Mouse (Mus musculus) layer of hippocampus, adult 8-10 months (tissue): ENCODE measurements around the gene Anp32a. TPM values are rescaled to one million over a fixed set of nuclear protein-coding genes. Genes with fewer than 3 reads are reported as not detected.
A peak's percentile ranks its signal among the peaks of the same experiment; 100 is the strongest.

Source experiments
- DNase-seq, 2 experiments: peaks; one replicate each; pipeline ENCODE4 v3.0.0; 2022; ENCODE audit warnings: low spot score in 2 of 2
- total RNA-seq, 4 experiments: library from RNA; stranded (reverse); gene quantifications; 2 replicates each; pipeline ENCODE4 v1.2.4; 2022

Anp32a gene
- 100 to 1,000 TPM; 303 to 406 (median 351) TPM for total RNA-seq

- peak; percentile 97 to 99 for DNase-seq
Measured at GRCm38 (mm10) chr9:62341123-62341486, at the start of gene Anp32a. Gene Anp32a (plus strand): TSS chr9:62341293.

- DNase-seq, result peak; percentile 67 to 88
Measured at GRCm38 (mm10) chr9:62295006-62295698, 45.9 kb upstream of the Anp32a start.

- DNase-seq, result no peak
Measured at GRCm38 (mm10) chr9:62296891-62297290, 44.2 kb upstream of the Anp32a start.

GRCm38 (mm10) chr9:62315556-62315955, 25.5 kb upstream of the Anp32a start:
- peak; percentile 32 to 52 for DNase-seq

- no peak for DNase-seq
Measured at GRCm38 (mm10) chr9:62318729-62319128, 22.4 kb upstream of the Anp32a start.

- no peak for DNase-seq
Measured at GRCm38 (mm10) chr9:62323816-62324215, 17.3 kb upstream of the Anp32a start.

GRCm38 (mm10) chr9:62325965-62326364, 15.1 kb upstream of the Anp32a start:
- DNase-seq, result no peak

GRCm38 (mm10) chr9:62334298-62334825, 6.7 kb upstream of the Anp32a start:
- DNase-seq, result no peak

- no peak for DNase-seq
Measured at GRCm38 (mm10) chr9:62335396-62335795, 5.7 kb upstream of the Anp32a start.

GRCm38 (mm10) chr9:62337924-62338635, 3.0 kb upstream of the Anp32a start:
- no peak for DNase-seq

- no peak for DNase-seq
Measured at GRCm38 (mm10) chr9:62338636-62339191, 2.4 kb upstream of the Anp32a start.

GRCm38 (mm10) chr9:62340301-62341122, 581 bp upstream of the Anp32a start:
- no peak for DNase-seq

- peak in 1 of 2 experiments; percentile 39 for DNase-seq
Measured at GRCm38 (mm10) chr9:62341701-62342440, 778 bp downstream of the Anp32a start.

- DNase-seq, result no peak
Measured at GRCm38 (mm10) chr9:62342441-62343191, 1.5 kb downstream of the Anp32a start.

- peak; percentile 69 to 70 for DNase-seq
Measured at GRCm38 (mm10) chr9:62343192-62343903, 2.3 kb downstream of the Anp32a start.

GRCm38 (mm10) chr9:62343904-62344491, 2.9 kb downstream of the Anp32a start:
- DNase-seq, result peak; percentile 52 to 60

- peak in 1 of 2 experiments; percentile 52 for DNase-seq
Measured at GRCm38 (mm10) chr9:62344545-62344944, 3.5 kb downstream of the Anp32a start.

- DNase-seq, result no peak
Measured at GRCm38 (mm10) chr9:62345081-62345481, 4.0 kb downstream of the Anp32a start.
